Mouse (Mus musculus): ENCODE measurements around the gene Gm3238. TPM values are rescaled to one million over a fixed set of nuclear protein-coding genes. Genes with fewer than 3 reads are reported as not detected.
"Not testable (repeated sequence)": the region's sequence is repeated elsewhere in the genome, so short reads cannot be mapped to it uniquely, and the experiment has no call there.

The Gm3238 gene
- total RNA-seq, 2 experiments from 2014 or later = not detected

DNA sequence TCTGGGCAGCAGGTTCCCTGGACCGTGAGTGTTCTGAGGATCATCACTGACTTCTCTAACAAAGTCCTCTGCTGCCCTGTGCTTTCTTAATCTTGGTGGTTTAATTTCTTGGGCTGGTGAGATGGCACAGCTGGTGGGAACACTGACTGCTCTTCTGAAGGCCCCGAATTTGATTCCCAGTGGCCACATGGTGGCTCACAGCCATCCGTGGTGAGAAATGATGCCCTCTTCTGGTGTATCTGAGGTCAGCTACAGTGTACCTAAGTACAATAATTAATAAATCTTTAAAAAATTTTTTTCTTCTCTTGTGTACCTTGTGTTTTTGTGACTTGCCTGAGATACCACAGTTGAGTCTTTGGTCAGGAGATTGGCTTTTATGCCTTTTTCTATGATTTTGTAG is 18.8 kb downstream of the Gm3238 start:
- ATAC-seq (replicated peaks; ENCODE audit: low FRiP score, low TSS enrichment, poor library complexity, severe bottlenecking) = not testable (repeated sequence)

- ATAC-seq (replicated peaks; ENCODE audit: low FRiP score, low TSS enrichment, poor library complexity, severe bottlenecking) = not testable (repeated sequence)
Observed at GRCm38 (mm10) chr10:77751254-77751653, 19.9 kb downstream of the Gm3238 start, which contains the start of gene Gm9736. Gene Gm9736 (minus strand): TSS chr10:77751354.

DNA sequence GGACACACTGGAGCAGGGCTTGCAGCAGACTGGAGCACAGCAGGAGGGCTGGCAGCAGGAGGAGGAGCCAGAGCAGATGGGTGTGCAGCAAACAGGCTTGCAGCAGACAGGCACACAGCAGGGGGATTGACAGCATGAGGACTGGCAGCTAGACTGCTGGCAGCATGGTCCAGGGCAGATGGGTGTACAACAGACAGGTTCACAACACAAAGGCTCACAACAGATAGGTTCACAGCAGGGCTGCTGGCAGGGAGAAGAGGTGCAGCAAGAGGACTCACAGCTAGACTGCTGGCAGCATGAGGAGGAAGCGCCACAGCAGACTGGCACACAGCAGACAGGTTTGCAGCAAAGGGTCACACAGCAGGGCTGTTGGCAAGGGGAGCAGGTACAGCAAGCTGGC is 20.4 kb downstream of the Gm3238 start:
- not testable (repeated sequence) for ATAC-seq (replicated peaks; ENCODE audit: low FRiP score, low TSS enrichment, poor library complexity, severe bottlenecking)

GRCm38 (mm10) chr10:77741924-77742688 is 29.0 kb downstream of the Gm3238 start, which contains the start of gene Gm18596:
Gene Gm18596 (minus strand): TSS chr10:77742638.
- not testable (repeated sequence) for ATAC-seq (replicated peaks; ENCODE audit: low FRiP score, low TSS enrichment, poor library complexity, severe bottlenecking)

GRCm38 (mm10) chr10:77738929-77739328 is 32.2 kb downstream of the Gm3238 start:
- no peak for ATAC-seq (replicated peaks; ENCODE audit: low FRiP score, low TSS enrichment, poor library complexity, severe bottlenecking)

DNA sequence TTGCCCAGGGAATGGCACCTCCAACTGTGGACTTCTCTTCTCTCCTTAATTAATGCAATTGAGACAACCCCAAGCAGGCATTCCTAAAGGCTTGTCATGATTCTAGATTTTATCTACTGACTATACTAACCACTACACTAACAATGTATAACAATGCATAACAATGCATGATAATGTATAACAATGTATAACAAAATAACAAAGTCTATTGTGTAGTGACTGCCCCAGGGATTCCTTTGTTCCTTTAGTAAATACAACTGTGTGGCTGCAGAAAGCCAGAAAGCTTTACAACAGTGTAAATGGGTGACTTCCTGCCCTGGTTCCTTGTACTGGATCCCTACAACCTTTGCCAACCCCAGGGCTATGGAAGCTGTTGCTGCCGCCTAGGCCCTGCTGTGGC is 35.2 kb downstream of the Gm3238 start:
- no peak for ATAC-seq (replicated peaks; ENCODE audit: low FRiP score, low TSS enrichment, poor library complexity, severe bottlenecking)

DNA sequence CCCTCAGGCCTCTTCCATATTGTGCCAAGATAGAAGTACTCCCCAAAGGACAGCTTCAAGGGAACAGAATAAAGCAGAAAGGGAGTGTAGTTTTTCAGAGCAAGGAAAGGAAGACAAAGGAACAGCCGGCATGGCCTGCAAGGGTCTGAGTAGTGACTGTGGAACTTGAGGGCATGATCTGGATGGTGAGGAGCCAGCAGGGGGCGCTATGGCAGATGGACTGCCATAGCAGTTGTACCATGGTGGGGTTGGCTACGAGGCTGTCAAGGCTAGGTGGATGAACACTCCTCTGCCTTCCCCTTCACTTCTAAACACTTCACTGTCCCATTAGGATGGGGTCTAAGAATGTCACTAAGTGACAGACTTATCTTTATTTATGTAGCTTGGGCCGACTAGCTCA is 41.9 kb downstream of the Gm3238 start:
- ATAC-seq (replicated peaks; ENCODE audit: low FRiP score, low TSS enrichment, poor library complexity, severe bottlenecking) = 0 out of 2 replicates have a peak, but pooled peaks have one; percentile 37

DNA sequence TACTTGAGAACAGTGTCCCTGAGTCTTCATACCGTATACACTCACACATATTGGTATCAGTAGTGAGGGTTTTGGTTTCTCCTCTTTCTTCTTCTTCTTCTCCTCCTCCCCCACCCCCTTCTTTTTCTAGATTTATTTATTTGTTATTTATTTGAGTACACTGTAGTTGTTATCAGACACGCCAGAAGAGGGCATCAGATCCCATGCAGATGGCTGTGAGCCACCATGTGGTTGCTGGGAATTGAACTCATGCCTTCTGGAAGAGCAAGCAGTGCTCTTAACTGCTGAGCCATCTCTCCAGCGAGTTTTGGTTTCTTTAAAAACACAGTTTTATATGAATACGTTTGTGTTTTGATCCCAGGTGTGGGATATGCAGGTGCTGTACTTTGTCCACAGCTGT is 42.8 kb downstream of the Gm3238 start:
- ATAC-seq (replicated peaks; ENCODE audit: low FRiP score, low TSS enrichment, poor library complexity, severe bottlenecking) = no peak

DNA sequence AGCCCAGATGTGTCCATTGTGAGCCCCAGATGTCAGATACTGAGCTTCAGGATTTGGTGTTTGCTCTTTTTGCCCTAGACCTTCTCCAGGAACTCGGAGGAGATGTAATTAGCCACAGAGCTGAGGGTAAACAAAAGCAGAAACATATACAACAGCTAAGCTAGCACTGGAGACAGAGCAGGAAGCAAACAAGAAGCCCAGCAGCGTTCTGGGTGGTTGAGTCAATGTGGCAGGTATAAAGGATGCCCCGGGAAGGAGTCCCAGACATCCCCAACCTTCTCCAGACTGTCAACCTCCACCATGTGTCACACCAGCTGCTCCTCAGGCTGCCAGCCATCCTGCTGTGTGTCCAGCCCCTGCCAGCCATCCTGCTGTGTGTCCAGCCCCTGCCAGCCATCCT is 44.9 kb downstream of the Gm3238 start, which contains the start of gene Gm10100:
Gene Gm10100 (plus strand): TSS at position 301 of the 400 bp plus-strand sequence.
- ATAC-seq (replicated peaks; ENCODE audit: low FRiP score, low TSS enrichment, poor library complexity, severe bottlenecking) = no peak

DNA sequence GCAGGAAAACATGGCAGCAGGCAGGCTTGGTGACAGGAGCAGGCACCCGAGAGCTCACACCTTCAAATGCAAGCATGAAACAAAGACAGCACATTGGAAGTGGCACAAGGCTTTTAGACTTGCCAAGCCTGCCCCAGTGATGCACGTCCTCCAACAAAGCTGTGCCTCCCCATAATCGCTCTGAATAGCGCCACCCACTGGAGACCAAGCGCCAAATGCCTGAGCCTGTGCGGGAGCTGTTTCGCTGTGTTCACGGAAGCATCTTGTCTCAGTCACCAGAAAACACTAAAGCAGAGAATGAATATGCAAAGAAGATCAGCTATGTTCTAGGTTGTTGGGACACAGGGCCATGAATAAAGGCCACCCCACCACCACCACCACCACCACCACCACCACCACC is 46.3 kb downstream of the Gm3238 start:
- ATAC-seq (replicated peaks; ENCODE audit: low FRiP score, low TSS enrichment, poor library complexity, severe bottlenecking) = no peak

Other genes with a start within 250 kb of the Gm3238 start
Only the 30 nearest of the 32 such genes appear.
- 31.7 and 48.4 TPM in 2 replicates for gene Pttg1ip, start 189.6 kb downstream of the Gm3238 start, total RNA-seq (2014; fragmentation: Nextera tagmentation)
- 36.3 and 37.6 TPM in 2 replicates for gene Pttg1ip, start 189.6 kb downstream of the Gm3238 start, total RNA-seq (2017)
- 71.3 and 81.0 TPM in 2 replicates for gene Sumo3, start 165.2 kb downstream of the Gm3238 start, total RNA-seq (2014; fragmentation: Nextera tagmentation)
- 150 and 265 TPM in 2 replicates for gene Sumo3, start 165.2 kb downstream of the Gm3238 start, total RNA-seq (2017)
- gene Gm49325, start 165.1 kb downstream of the Gm3238 start, total RNA-seq (2014; fragmentation: Nextera tagmentation) = not detected in 2 replicates
- gene Gm49325, start 165.1 kb downstream of the Gm3238 start, total RNA-seq (2017) = not detected in 2 replicates
- 39.4 and 43.2 TPM in 2 replicates for gene Ube2g2, start 149.1 kb downstream of the Gm3238 start, total RNA-seq (2014; fragmentation: Nextera tagmentation)
- 48.1 and 50.7 TPM in 2 replicates for gene Ube2g2, start 149.1 kb downstream of the Gm3238 start, total RNA-seq (2017)
- 0.22 TPM in 1 of 2 replicates, not detected in the other for gene Tspear, start 84.8 kb downstream of the Gm3238 start, total RNA-seq (2014; fragmentation: Nextera tagmentation)
- not detected in 2 replicates for gene Tspear, start 84.8 kb downstream of the Gm3238 start, total RNA-seq (2017)
- gene Gm19402, start 80.6 kb downstream of the Gm3238 start, total RNA-seq (2014; fragmentation: Nextera tagmentation) = not detected in 2 replicates
- not detected in 2 replicates for gene Gm19402, start 80.6 kb downstream of the Gm3238 start, total RNA-seq (2017)
- not detected in 2 replicates for gene Gm9508, start 74.1 kb downstream of the Gm3238 start, total RNA-seq (2014; fragmentation: Nextera tagmentation)
- not detected in 2 replicates for gene Gm9508, start 74.1 kb downstream of the Gm3238 start, total RNA-seq (2017)
- gene Gm10272, start 64.7 kb downstream of the Gm3238 start, total RNA-seq (2014; fragmentation: Nextera tagmentation) = not detected in 2 replicates
- gene Gm10272, start 64.7 kb downstream of the Gm3238 start, total RNA-seq (2017) = not detected in 2 replicates
- gene Gm10024, start 59.9 kb downstream of the Gm3238 start, total RNA-seq (2014; fragmentation: Nextera tagmentation) = not detected in 2 replicates
- not detected in 2 replicates for gene Gm10024, start 59.9 kb downstream of the Gm3238 start, total RNA-seq (2017)
- not detected in 2 replicates for gene Gm10142, start 55.5 kb downstream of the Gm3238 start, total RNA-seq (2014; fragmentation: Nextera tagmentation)
- not detected in 2 replicates for gene Gm10142, start 55.5 kb downstream of the Gm3238 start, total RNA-seq (2017)
- not detected in 2 replicates for gene Krtap12-1, start 50.7 kb downstream of the Gm3238 start, total RNA-seq (2014; fragmentation: Nextera tagmentation)
- gene Krtap12-1, start 50.7 kb downstream of the Gm3238 start, total RNA-seq (2017) = not detected in 2 replicates
- gene Gm10100, start 44.8 kb downstream of the Gm3238 start, total RNA-seq (2014; fragmentation: Nextera tagmentation) = not detected in 2 replicates
- gene Gm10100, start 44.8 kb downstream of the Gm3238 start, total RNA-seq (2017) = not detected in 2 replicates
- gene Gm18596, start 28.7 kb downstream of the Gm3238 start, total RNA-seq (2014; fragmentation: Nextera tagmentation) = not detected in 2 replicates
- not detected in 2 replicates for gene Gm18596, start 28.7 kb downstream of the Gm3238 start, total RNA-seq (2017)
- gene Gm9736, start 20.0 kb downstream of the Gm3238 start, total RNA-seq (2014; fragmentation: Nextera tagmentation) = not detected in 2 replicates
- gene Gm9736, start 20.0 kb downstream of the Gm3238 start, total RNA-seq (2017) = not detected in 2 replicates
- gene Gm3233, start 11.6 kb downstream of the Gm3238 start, total RNA-seq (2014; fragmentation: Nextera tagmentation) = not detected in 2 replicates
- gene Gm3233, start 11.6 kb downstream of the Gm3238 start, total RNA-seq (2017) = not detected in 2 replicates
- not detected in 2 replicates for gene Gm7138, start 5.6 kb upstream of the Gm3238 start, total RNA-seq (2014; fragmentation: Nextera tagmentation)
- not detected in 2 replicates for gene Gm7138, start 5.6 kb upstream of the Gm3238 start, total RNA-seq (2017)
- gene Gm3250, start 11.2 kb upstream of the Gm3238 start, total RNA-seq (2014; fragmentation: Nextera tagmentation) = not detected in 2 replicates
- gene Gm3250, start 11.2 kb upstream of the Gm3238 start, total RNA-seq (2017) = not detected in 2 replicates
- not detected in 2 replicates for gene Gm7137, start 16.9 kb upstream of the Gm3238 start, total RNA-seq (2014; fragmentation: Nextera tagmentation)
- gene Gm7137, start 16.9 kb upstream of the Gm3238 start, total RNA-seq (2017) = not detected in 2 replicates
- gene Gm9639, start 23.8 kb upstream of the Gm3238 start, total RNA-seq (2014; fragmentation: Nextera tagmentation) = not detected in 2 replicates
- not detected in 2 replicates for gene Gm9639, start 23.8 kb upstream of the Gm3238 start, total RNA-seq (2017)
- gene Gm19668, start 27.8 kb upstream of the Gm3238 start, total RNA-seq (2014; fragmentation: Nextera tagmentation) = not detected in 2 replicates
- gene Gm19668, start 27.8 kb upstream of the Gm3238 start, total RNA-seq (2017) = not detected in 2 replicates
- gene Gm9507, start 40.5 kb upstream of the Gm3238 start, total RNA-seq (2014; fragmentation: Nextera tagmentation) = not detected in 2 replicates
- not detected in 2 replicates for gene Gm9507, start 40.5 kb upstream of the Gm3238 start, total RNA-seq (2017)
- not detected in 2 replicates for gene Gm2696, start 43.4 kb upstream of the Gm3238 start, total RNA-seq (2014; fragmentation: Nextera tagmentation)
- gene Gm2696, start 43.4 kb upstream of the Gm3238 start, total RNA-seq (2017) = not detected in 2 replicates
- gene Krtap10-4, start 55.8 kb upstream of the Gm3238 start, total RNA-seq (2014; fragmentation: Nextera tagmentation) = not detected in 2 replicates
- gene Krtap10-4, start 55.8 kb upstream of the Gm3238 start, total RNA-seq (2017) = not detected in 2 replicates
- gene Krtap10-10, start 64.6 kb upstream of the Gm3238 start, total RNA-seq (2014; fragmentation: Nextera tagmentation) = not detected in 2 replicates
- not detected in 2 replicates for gene Krtap10-10, start 64.6 kb upstream of the Gm3238 start, total RNA-seq (2017)
- not detected in 2 replicates for gene Gm36176, start 75.5 kb upstream of the Gm3238 start, total RNA-seq (2014; fragmentation: Nextera tagmentation)
- gene Gm36176, start 75.5 kb upstream of the Gm3238 start, total RNA-seq (2017) = not detected in 2 replicates
- not detected in 2 replicates for gene Gm10318, start 81.5 kb upstream of the Gm3238 start, total RNA-seq (2014; fragmentation: Nextera tagmentation)
- not detected in 2 replicates for gene Gm10318, start 81.5 kb upstream of the Gm3238 start, total RNA-seq (2017)
- not detected in 2 replicates for gene Gm3285, start 90.7 kb upstream of the Gm3238 start, total RNA-seq (2014; fragmentation: Nextera tagmentation)
- not detected in 2 replicates for gene Gm3285, start 90.7 kb upstream of the Gm3238 start, total RNA-seq (2017)
- not detected in 2 replicates for gene Lrrc3, start 131.2 kb upstream of the Gm3238 start, total RNA-seq (2014; fragmentation: Nextera tagmentation)
- not detected in 2 replicates for gene Lrrc3, start 131.2 kb upstream of the Gm3238 start, total RNA-seq (2017)
- gene Trpm2, start 199.2 kb upstream of the Gm3238 start, total RNA-seq (2014; fragmentation: Nextera tagmentation) = 0.15 TPM in 1 of 2 replicates, not detected in the other
- gene Trpm2, start 199.2 kb upstream of the Gm3238 start, total RNA-seq (2017) = 0.23 TPM in 1 of 2 replicates, not detected in the other
- gene 1810043G02Rik, start 207.2 kb upstream of the Gm3238 start, total RNA-seq (2014; fragmentation: Nextera tagmentation) = 6.0 and 18.0 TPM in 2 replicates
- 5.2 and 10.6 TPM in 2 replicates for gene 1810043G02Rik, start 207.2 kb upstream of the Gm3238 start, total RNA-seq (2017)